Mouse (Mus musculus) liver, embryonic 14.5 days (tissue): Measurements from ENCODE around the gene Trim62.

ENCODE experiments used
- CTCF ChIP-seq: IDR thresholded peaks from 2 replicates; pipeline ENCODE4 v1.5.1; 2016; ENCODE audit warnings: antibody characterized with exemption, low read depth, control low read depth
- EP300 ChIP-seq: IDR thresholded peaks from 2 replicates; pipeline ENCODE4 v1.6.1; 2016; ENCODE audit warnings: antibody characterized with exemption, low read depth

DNA sequence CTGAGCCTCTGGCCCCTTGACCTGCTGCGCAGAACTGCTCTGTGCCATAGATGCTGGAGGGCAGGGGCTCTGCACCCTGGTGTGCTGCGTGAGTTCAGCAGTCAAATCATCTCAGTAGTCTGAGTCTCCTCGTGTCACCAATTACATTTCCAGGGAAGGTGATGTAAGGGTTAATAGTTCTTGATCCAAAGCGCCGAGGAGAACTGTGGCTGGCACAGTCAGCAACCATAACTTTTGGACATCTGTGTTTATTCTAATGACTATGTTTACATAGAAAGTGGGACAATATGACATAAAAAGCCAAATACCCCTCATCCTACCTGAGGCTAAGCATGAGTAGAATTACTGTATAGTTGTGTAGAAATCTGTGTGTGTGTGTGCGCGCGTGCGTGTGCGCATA lies 3.6 kb downstream of the Trim62 start:
- TF ChIP-seq CTCF: no peak
- no peak for TF ChIP-seq EP300
